Mouse (Mus musculus) CH12.LX (cell line): ENCODE measurements at regions not wholly inside any gene's neighbourhood (a gene's known extent, or its start where the extent isn't known, plus 50 kb on each side); places are given as distances from the start of the nearest gene placed in this dataset.

Experiments
- DNase-seq: peaks from one replicate; pipeline ENCODE4 v3.0.0-alpha.2; 2013; ENCODE audit errors: extremely low read depth
- H3K27ac ChIP-seq: 2 replicates; pipeline ENCODE4 v1.5.1; 2012; ENCODE audit warnings: low read depth, mild to moderate bottlenecking, control low read depth, moderate library complexity; ENCODE audit not compliant: insufficient read depth
- H3K27me3 ChIP-seq: replicated peaks from 2 replicates; pipeline ENCODE3; 2012; ENCODE audit warnings: inconsistent platforms
- H3K36me3 ChIP-seq, 2 experiments: replicated peaks in 1 of 2; 2 replicates each; pipeline versions ENCODE3 to v1.6.1; 2012; ENCODE audit warnings: inconsistent platforms in 1 of 2, low read length in 1 of 2, mild to moderate bottlenecking in 1 of 2, mixed read lengths in 1 of 2, moderate library complexity in 1 of 2; ENCODE audit not compliant: control insufficient read depth in 1 of 2, insufficient read depth in 1 of 2
- H3K4me1 ChIP-seq, 2 experiments: 2 replicates each; pipeline ENCODE4 v1.6.1; 2012; ENCODE audit warnings: inconsistent platforms in 1 of 2, moderate library complexity in 1 of 2; ENCODE audit not compliant: insufficient read depth in 2 of 2, control insufficient read depth in 1 of 2
- H3K4me2 ChIP-seq: 2 replicates; pipeline ENCODE4 v1.6.1; 2012; ENCODE audit warnings: low read depth, mild to moderate bottlenecking, control low read depth; ENCODE audit not compliant: poor library complexity, insufficient read depth, severe bottlenecking
- H3K4me3 ChIP-seq, 3 experiments: fragments of 150-350 bp in 1 of 3; sonication (generic) in 1 of 3; replicated peaks in 1 of 3; 2 replicates each; pipeline versions ENCODE3 to v1.5.1; 2011 to 2012; ENCODE audit warnings: low read depth in 2 of 3, low read length in 2 of 3, mild to moderate bottlenecking in 2 of 3, moderate library complexity in 2 of 3, control low read depth in 1 of 3, improper control_type of control experiment in 1 of 3, inconsistent platforms in 1 of 3, mixed read lengths in 1 of 3; ENCODE audit not compliant: poor library complexity in 1 of 3
- H3K79me2 ChIP-seq: replicated peaks from 2 replicates; pipeline ENCODE4 v1.6.1; 2012; ENCODE audit warnings: mild to moderate bottlenecking, moderate library complexity; ENCODE audit not compliant: control insufficient read depth, poor library complexity, insufficient read depth, severe bottlenecking; ENCODE audit errors: extremely low read depth
- H3K9ac ChIP-seq: 2 replicates; pipeline ENCODE4 v1.6.1; 2012; ENCODE audit warnings: low read depth, mild to moderate bottlenecking, control low read depth, moderate library complexity; ENCODE audit not compliant: insufficient read depth
- H3K9me3 ChIP-seq: replicated peaks from 2 replicates; pipeline ENCODE3; 2012; ENCODE audit warnings: low read length, inconsistent platforms, mixed read lengths
- BHLHE40 ChIP-seq: IDR thresholded peaks from 2 replicates; pipeline ENCODE4 v1.6.1; 2011; ENCODE audit warnings: mild to moderate bottlenecking, low read depth, low read length, improper control_type of control experiment
- CTCF ChIP-seq, 2 experiments: IDR thresholded peaks in 1 of 2; conservative IDR thresholded peaks in 1 of 2; 2 replicates each; pipeline ENCODE4 v1.5.1; 2011 to 2012; ENCODE audit warnings: low read depth in 2 of 2, low read length in 2 of 2, improper control_type of control experiment in 1 of 2, inconsistent platforms in 1 of 2, mild to moderate bottlenecking in 1 of 2, moderate library complexity in 1 of 2
- EP300 ChIP-seq: IDR thresholded peaks from 2 replicates; pipeline ENCODE4 v1.6.1; 2011; ENCODE audit warnings: low read length, improper control_type of control experiment
- GABPA ChIP-seq: IDR thresholded peaks from 2 replicates; pipeline ENCODE4 v1.6.1; 2012; ENCODE audit warnings: low read depth, low read length, improper control_type of control experiment, inconsistent platforms; ENCODE audit not compliant: insufficient replicate concordance
- JUN ChIP-seq: IDR thresholded peaks from 2 replicates; pipeline ENCODE4 v1.6.1; 2011; ENCODE audit warnings: low read depth, mild to moderate bottlenecking, low read length, improper control_type of control experiment, moderate library complexity; ENCODE audit not compliant: insufficient read depth
- KAT2A ChIP-seq: IDR thresholded peaks from 2 replicates; pipeline ENCODE4 v1.6.1; 2012; ENCODE audit warnings: low read length, improper control_type of control experiment, inconsistent platforms; ENCODE audit not compliant: insufficient replicate concordance
- MAFK ChIP-seq: IDR thresholded peaks from 2 replicates; pipeline ENCODE4 v1.6.1; 2011; ENCODE audit warnings: low read length, improper control_type of control experiment; ENCODE audit not compliant: insufficient replicate concordance
- MAZ ChIP-seq: IDR thresholded peaks from 2 replicates; pipeline ENCODE4 v1.6.1; 2012; ENCODE audit warnings: low read depth, mild to moderate bottlenecking, inconsistent platforms, low read length, improper control_type of control experiment, moderate library complexity
- PAX5 ChIP-seq: IDR thresholded peaks from 2 replicates; pipeline ENCODE4 v1.6.1; 2012; ENCODE audit warnings: low read length, inconsistent platforms, mixed read lengths
- POLR2A ChIP-seq: IDR thresholded peaks from 2 replicates; pipeline ENCODE4 v1.6.1; 2011; ENCODE audit warnings: low read depth, mild to moderate bottlenecking, improper control_type of control experiment, low read length
- SIN3A ChIP-seq: IDR thresholded peaks from 2 replicates; pipeline ENCODE4 v1.6.1; 2012; ENCODE audit warnings: low read length, improper control_type of control experiment, inconsistent platforms
- USF1 ChIP-seq: IDR thresholded peaks from 2 replicates; pipeline ENCODE4 v1.6.1; 2014; ENCODE audit warnings: low read depth, mild to moderate bottlenecking, inconsistent platforms, low read length, improper control_type of control experiment
- USF2 ChIP-seq: conservative IDR thresholded peaks from 2 replicates; pipeline ENCODE4 v1.6.1; 2011; ENCODE audit warnings: low read depth, low read length, improper control_type of control experiment
- ZC3H11A ChIP-seq: IDR thresholded peaks from 2 replicates; pipeline ENCODE4 v1.6.1; 2012; ENCODE audit warnings: low read depth, mild to moderate bottlenecking, inconsistent platforms, low read length, improper control_type of control experiment
- ZMIZ1 ChIP-seq: IDR thresholded peaks from 2 replicates; pipeline ENCODE4 v1.6.1; 2012; ENCODE audit warnings: low read depth, mild to moderate bottlenecking, inconsistent platforms, low read length, improper control_type of control experiment
- ZNF384 ChIP-seq: IDR thresholded peaks from 2 replicates; pipeline ENCODE4 v1.6.1; 2012; ENCODE audit warnings: low read depth, low read length, improper control_type of control experiment, inconsistent platforms
- dilution Hi-C: fragments of 300-500 bp; cut with MboI; formaldehyde crosslinking; loops from 2 replicates; pipeline ENCODE4 v1.14.3; 2020; ENCODE audit warnings: low sequenced_read_pairs; ENCODE audit not compliant: extremely low pct_unique_long_range_greater_than_20kb, extremely low pct_ligation_motif_present
- in situ Hi-C: fragments of 300-500 bp; cut with MboI; formaldehyde crosslinking; loops from 3 replicates; pipeline ENCODE4 v1.14.3; 2019; ENCODE audit warnings: low sequenced_read_pairs, low pct_ligation_motif_present, low pct_unique_long_range_greater_than_20kb, mixed read lengths

DNA sequence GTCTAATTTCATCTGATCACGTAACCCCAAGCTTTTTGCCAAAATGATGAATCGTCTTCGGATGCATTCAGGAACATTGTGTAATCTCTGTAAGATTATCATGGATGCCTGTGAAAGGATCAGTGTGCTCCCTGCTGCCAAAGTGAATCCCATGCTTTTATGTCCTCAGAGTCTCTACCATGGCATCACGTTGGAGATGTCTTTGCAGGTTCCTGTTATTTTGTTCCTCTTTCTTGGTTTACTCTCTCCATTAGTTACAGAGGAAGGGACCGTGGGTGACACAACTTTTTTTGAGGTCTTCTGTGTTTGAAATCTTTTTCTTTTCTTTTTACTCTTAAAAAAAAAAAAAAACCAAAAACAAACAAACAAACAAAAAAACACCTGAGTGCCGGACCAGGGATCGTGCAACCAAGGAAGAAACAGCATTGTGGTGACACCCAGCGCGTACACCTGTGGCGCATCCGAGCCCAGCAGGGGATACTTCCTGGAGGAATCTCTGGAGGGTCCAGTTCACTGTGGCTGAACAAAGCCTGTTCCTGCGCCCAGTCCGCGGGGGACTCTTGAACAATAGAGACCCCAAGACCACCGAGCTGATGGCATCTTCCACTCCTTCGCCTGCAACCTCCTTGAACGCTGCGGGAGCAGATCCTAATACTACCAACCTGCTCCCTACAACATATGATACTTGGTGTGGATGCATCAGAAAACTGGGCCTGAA is 180.6 kb downstream of the Dusp6 start:
- no peak overlapping the region for H3K4me3 ChIP-seq
- H3K4me2 ChIP-seq, result no peak overlapping the region
- no peak for DNase-seq
- H3K27me3 ChIP-seq, result no peaks in the 10 kb centered on the region
- in situ Hi-C loops (no loop called here), dilution Hi-C loops (no loop called here)
- no peaks in the 10 kb centered on the region for H3K36me3 ChIP-seq
- peaks cover 0 to 8% of the 10 kb centered on the region in 2 experiments; a peak in 1 of 4 replicates for H3K4me1 ChIP-seq
- H3K79me2 ChIP-seq, result no peaks in the 10 kb centered on the region
- H3K9me3 ChIP-seq, result no peaks in the 10 kb centered on the region
- TF ChIP-seq USF2 (no peak), KAT2A (no peak), CTCF (conservative IDR thresholded peaks at IDR 0.05 in 1 of 2, IDR thresholded peaks at IDR 0.05 in 1 of 2; ENCODE audit: low read depth in 2 of 2, low read length in 2 of 2) (no peak), ZC3H11A (no peak), POLR2A (no peak), BHLHE40 (no peak), MAFK (no peak), MAZ (no peak), JUN (no peak), PAX5 (no peak), ZMIZ1 (no peak), GABPA (no peak), ZNF384 (no peak), SIN3A (no peak)
- H3K9ac ChIP-seq, result no peak overlapping the region
- H3K27ac ChIP-seq, result no peak overlapping the region

DNA sequence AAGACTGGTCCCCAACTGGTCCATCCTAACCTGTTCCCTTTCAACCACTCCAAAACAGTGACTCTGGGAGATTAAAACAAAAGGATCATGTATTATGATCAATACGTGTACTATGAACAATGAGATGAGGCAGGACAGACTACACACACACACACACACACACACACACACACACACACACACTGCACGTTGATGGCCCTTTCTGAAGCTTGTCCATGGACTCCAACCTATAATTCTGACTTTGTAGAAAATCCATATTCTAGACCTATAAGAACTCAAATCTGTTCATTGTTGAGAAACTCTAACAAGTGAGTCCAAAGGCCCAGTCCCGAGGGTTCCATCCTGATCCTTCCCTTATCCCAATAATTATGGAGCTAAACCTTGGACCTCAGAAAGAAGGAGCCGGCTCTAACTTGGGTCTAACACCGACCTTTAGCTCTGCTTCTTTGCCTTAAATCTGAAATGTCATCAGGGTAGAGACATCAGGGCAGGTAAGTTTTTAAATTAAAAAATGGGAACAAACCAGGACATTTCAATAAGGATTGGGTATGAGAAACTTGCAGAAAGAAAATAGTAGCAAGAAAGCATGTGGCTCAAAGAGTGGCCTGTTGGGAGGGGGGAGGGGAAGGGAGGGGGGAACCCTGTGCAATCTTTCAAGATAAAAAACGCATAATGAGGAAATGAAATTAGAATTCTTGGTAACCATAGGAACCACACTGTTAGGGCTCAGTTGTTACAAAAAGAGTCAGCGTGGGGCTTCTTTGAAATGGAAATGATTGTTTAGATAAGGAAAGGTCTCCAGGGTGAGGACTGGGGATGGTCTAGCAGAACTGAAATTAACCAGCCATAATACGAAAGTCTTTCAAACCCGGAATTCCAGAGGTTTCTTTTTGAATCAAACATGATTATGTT is 187.9 kb downstream of the Dusp6 start:
- Histone ChIP-seq H3K9ac (no peak overlapping the region), H3K4me2 (peak overlapping the region; percentile 36; the same call in 1 of the 2 replicates), H3K27ac (no peak overlapping the region), H3K27me3 (no peaks in the 10 kb centered on the region), H3K9me3 (no peaks in the 10 kb centered on the region), H3K4me3 (no peak overlapping the region), H3K36me3 (no peaks in the 10 kb centered on the region), H3K4me1 (peaks cover 0 to 15% of the 10 kb centered on the region in 2 experiments; a peak in 2 of 4 replicates), H3K79me2 (no peaks in the 10 kb centered on the region)
- in situ Hi-C loops (loop anchor here (25.0 kb wide), 1 partner anchor 264 kb away; no protein-coding TSS in a partner anchor), dilution Hi-C loops (no loop called here)
- TF ChIP-seq GABPA (no peak), EP300 (no peak), USF1 (no peak)
- peak; percentile 48 for DNase-seq
